Mouse (Mus musculus) left cerebral cortex, adult 2 months (tissue): Measurements from ENCODE around the gene Pin1. TPM values are rescaled to one million over a fixed set of nuclear protein-coding genes. Genes with fewer than 3 reads are reported as not detected.
"Not testable (repeated sequence)": the region's sequence is repeated elsewhere in the genome, so short reads cannot be mapped to it uniquely, and the experiment has no call there.

Experiments
- DNase-seq, 2 experiments: peaks; one replicate each; pipeline ENCODE4 v3.0.0; 2021 to 2022; ENCODE audit warnings: low spot score in 2 of 2, mixed read lengths in 1 of 2; ENCODE audit errors: extremely low spot score in 1 of 2
- H3K27ac ChIP-seq: fragments of 200-600 bp; 2 replicates; pipeline ENCODE4 v1.8.1; 2022
- H3K4me3 ChIP-seq: fragments of 200-600 bp; 2 replicates; pipeline ENCODE4 v1.8.1; 2022
- CTCF ChIP-seq: fragments of 200-600 bp; IDR thresholded peaks from 2 replicates; pipeline ENCODE4 v1.8.1; 2022; ENCODE audit warnings: antibody characterized with exemption, mild to moderate bottlenecking, moderate library complexity
- intact Hi-C: fragments of 180-260 bp; cut with DNase I; formaldehyde crosslinking; loops from one replicate; pipeline ENCODE4 v1.15.1; 2025
- long read RNA-seq, 2 experiments: library from polyadenylated mRNA; stranded (forward); transcript quantifications; one replicate each; pipeline ENCODE4 v2.0.0; 2021; ENCODE audit warnings: borderline mapping rate in 2 of 2
- total RNA-seq, 2 experiments: library from RNA; stranded (reverse); gene quantifications; 2 replicates each; pipeline ENCODE4 v1.2.3; 2021

The Pin1 gene
- total RNA-seq: 10 to 100 TPM; 40.0 to 41.5 TPM
- long read RNA-seq, experiment 1, transcript Pin1-201 (4 exons, 3,843 nt): major isoform, 153 of 174 reads
- long read RNA-seq, experiment 1, partial matches to known transcripts: 14 of 174 reads
- long read RNA-seq, experiment 1, other reads (novel, unspliced or antisense): 7 of 174 reads
- long read RNA-seq, experiment 2, transcript Pin1-201 (4 exons, 3,843 nt): major isoform, 100 of 111 reads
- long read RNA-seq, experiment 2, partial matches to known transcripts: 6 of 111 reads
- long read RNA-seq, experiment 2, other reads (novel, unspliced or antisense): 5 of 111 reads

- no peak; the same call in 1 of the 2 replicates for TF ChIP-seq CTCF
- peak within 1 kb of the TSS; percentile 92 for H3K27ac ChIP-seq
- DNase-seq: peak; percentile 97 to 99
- peak within 1 kb of the TSS; percentile 99 for H3K4me3 ChIP-seq
- intact Hi-C loops: loop anchor here (5.0 kb wide), 1 partner anchor 189 kb away; the partner anchor contains the start of gene Zfp26
Observed at GRCm38 (mm10) chr9:20651602-20652259, at the start of gene Pin1. Gene Pin1, plus strand, starts transcription at chr9:20652095.

DNA sequence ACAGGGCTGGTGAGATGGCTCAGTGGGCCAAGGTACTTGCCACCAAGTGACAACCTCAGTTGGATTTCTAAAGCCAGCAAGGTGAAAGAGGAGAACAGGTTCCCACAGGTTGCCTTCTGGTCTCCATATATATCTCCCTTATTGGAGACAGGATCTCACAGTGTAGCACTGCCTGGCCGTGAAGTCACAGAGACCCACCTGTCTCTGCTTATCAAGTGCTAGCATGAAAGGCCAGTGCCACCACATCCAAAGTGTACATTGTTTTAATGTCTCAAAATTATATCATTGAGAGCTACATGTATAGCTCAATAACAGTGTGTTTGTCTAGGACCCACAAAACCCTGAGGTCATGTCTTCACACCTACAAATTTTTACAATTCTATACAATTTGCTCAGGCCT, 45.6 kb upstream of the Pin1 start:
- no peak for TF ChIP-seq CTCF
- Histone ChIP-seq H3K27ac (no peak overlapping the region), H3K4me3 (no peak overlapping the region)
- no peak for DNase-seq
- intact Hi-C loops: loop anchor here (10.0 kb wide), 2 partner anchors 111 to 141 kb away; partner anchors contain the start of genes Zfp26 and Zfp426

DNA sequence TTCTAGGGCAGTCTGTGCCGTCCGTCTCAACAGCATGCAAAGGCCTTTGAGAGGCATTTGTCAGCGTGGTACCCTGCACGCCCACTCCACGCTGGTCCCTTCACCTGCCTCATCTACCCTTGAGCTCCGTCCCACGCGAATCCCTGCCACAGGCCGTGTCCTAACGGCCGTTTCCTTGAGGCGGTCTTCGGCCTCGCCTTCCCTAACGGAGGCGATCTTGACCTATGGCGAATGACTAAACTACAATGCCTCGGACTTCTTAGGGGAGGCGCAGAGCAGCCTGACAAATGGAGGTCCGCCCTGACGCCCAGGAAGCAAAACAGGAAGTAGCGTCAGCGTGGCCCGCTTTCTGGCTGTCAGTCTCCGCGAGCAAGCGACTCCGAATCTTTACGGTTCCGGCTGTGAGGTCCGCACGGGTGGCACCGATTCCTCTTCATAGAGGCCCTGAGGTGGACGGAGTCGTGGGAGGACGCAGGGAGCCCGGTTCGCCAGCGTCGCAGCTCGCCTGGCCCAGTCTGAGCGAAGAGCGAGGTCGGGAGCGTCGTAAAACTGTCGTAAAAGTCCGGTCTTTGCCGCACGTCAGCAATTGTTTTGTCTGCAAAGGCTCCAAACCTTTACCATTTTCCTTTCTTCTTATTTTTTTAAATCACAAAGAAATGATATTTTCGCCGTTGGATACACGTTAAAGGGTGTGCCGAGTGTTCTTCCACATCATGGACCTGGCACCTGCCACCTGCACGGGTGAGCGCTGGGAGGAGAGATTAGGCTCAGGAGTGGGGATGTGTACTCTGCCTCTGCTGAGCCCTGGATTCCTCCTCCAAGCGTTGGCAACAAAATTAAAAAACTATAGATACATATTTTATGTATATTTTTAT, 44.6 kb upstream of the Pin1 start:
- DNase-seq: peak; percentile 84 to 87
- TF ChIP-seq CTCF: no peak
- intact Hi-C loops: loop anchor here (1.0 to 10.0 kb wide), 3 partner anchors 26 to 143 kb away; partner anchors contain the start of genes Zfp26, Zfp426 and Zfp846
- peak overlapping the region; percentile 96 for H3K27ac ChIP-seq
- peak overlapping the region; percentile 52 for H3K4me3 ChIP-seq

GRCm38 (mm10) chr9:20609831-20610464, 41.9 kb upstream of the Pin1 start:
- no peak; the same call in 1 of the 2 replicates for TF ChIP-seq CTCF
- no peak for DNase-seq
- Histone ChIP-seq H3K4me3 (no peak overlapping the region), H3K27ac (no peak overlapping the region)
- intact Hi-C loops: loop anchor here (10.0 kb wide), 2 partner anchors 115 to 145 kb away; partner anchors contain the start of genes Zfp26 and Zfp426

DNA sequence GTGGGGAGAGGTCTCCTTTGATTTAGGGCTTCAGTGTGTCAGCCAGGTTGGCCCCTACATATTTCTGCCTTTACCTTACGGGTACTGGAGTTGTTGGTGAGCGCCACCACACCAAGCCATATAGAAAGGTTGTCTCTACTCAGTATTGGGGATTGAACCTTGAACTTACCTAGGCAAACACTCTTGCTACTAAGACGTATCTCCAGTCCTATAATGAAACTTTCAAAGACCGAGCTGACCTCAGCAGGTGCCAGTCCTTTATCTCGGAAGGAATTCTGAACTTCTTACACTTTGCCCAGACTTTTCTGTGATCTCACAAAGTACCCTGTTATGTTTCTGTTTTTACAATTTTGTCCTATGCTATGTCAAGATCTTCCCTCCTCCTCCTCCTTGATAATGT, 39.9 kb upstream of the Pin1 start:
- Histone ChIP-seq H3K27ac (no peak overlapping the region), H3K4me3 (no peak overlapping the region)
- TF ChIP-seq CTCF: no peak
- DNase-seq: no peak
- intact Hi-C loops: no loop called here

- no peak for DNase-seq
- intact Hi-C loops: no loop called here
- TF ChIP-seq CTCF: no peak
- no peak overlapping the region for H3K4me3 ChIP-seq
- H3K27ac ChIP-seq: no peak overlapping the region
Observed at GRCm38 (mm10) chr9:20616685-20617084, 35.2 kb upstream of the Pin1 start.

DNA sequence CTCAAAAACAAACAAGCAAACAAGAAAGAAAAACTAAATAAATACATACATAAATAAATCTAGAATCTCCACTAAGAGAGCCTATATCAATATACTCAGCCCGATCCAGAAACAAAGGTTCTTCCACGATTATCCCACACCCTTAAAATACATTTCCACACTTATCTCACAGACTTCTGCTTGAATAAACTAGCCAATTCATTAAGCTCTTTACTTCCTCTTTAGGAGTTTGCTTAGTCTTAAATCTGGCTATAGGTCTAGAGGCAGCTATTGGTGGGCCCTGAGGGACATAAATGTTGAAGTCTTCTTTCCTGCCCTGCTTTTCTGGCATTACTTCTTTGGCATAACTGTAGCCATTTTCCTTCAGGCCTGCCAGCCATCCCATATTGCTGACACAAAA, 20.6 kb upstream of the Pin1 start:
- intact Hi-C loops: no loop called here

GRCm38 (mm10) chr9:20635676-20636075, 16.2 kb upstream of the Pin1 start:
- H3K27ac ChIP-seq, H3K4me3 ChIP-seq, intact Hi-C loops: not testable (repeated sequence)
- DNase-seq: peak in 1 of 2 experiments; percentile 8

More for the DNA sequence above, 20.6 kb upstream of the Pin1 start:
- no peak overlapping the region for H3K4me3 ChIP-seq
- DNase-seq: no peak
- H3K27ac ChIP-seq: no peak overlapping the region
- no peak for TF ChIP-seq CTCF

GRCm38 (mm10) chr9:20636256-20636655, 15.6 kb upstream of the Pin1 start:
- DNase-seq: no peak
- Histone ChIP-seq H3K4me3 (no peak overlapping the region), H3K27ac (no peak overlapping the region)
- intact Hi-C loops: no loop called here
- no peak for TF ChIP-seq CTCF

DNA sequence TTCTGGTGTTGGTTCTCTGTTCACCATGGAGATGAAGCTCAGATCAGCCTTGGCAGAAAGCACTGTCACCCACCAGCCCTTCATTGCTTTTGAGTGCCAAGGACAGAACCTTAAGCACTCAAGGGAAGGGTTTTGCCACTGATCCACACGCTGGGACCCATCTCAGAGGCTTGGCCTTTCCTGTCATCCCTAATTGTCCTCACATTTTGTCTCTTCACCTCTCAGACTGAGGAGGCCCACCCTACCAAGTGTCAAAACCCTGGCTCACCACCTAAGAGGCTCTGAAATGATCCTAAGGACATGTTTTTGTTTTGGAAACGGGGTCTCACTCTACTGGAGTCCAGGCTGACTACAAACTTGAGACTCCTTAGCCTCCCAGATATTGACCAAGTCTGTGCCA, 15.1 kb upstream of the Pin1 start:
- no peak for TF ChIP-seq CTCF
- peak in 1 of 2 experiments; percentile 10 for DNase-seq
- H3K27ac ChIP-seq: no peak overlapping the region
- H3K4me3 ChIP-seq: no peak overlapping the region
- intact Hi-C loops: no loop called here

DNA sequence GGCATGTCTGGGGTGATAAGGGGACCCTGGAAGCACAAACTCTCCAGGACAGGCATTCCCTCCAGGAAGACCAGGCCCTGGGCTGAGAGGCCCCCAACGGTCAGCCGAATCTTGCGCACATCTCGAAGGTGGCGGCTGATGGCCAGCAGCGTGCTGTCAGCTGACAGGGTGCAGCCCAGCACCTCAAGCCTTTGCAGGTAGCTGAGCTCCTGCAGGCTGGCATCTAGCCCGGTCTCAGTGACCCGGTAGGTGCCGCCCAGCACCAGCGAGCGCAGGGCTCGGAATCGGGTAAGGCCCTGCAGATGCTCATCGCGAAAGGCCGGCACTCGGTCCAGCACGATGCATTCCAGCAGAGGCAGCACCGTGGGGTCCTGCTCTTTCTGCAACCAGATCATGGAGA, 13.3 kb upstream of the Pin1 start:
- TF ChIP-seq CTCF: no peak
- DNase-seq: peak in 1 of 2 experiments; percentile 8
- no peak overlapping the region for H3K27ac ChIP-seq
- no peak overlapping the region for H3K4me3 ChIP-seq
- intact Hi-C loops: no loop called here
